In genomic region chr19:6969291-6969664, GRCm38 (mm10) we compare ENCODE assay signal across 8 mouse cellular contexts. TPM values are rescaled to one million over a fixed set of nuclear protein-coding genes. Genes with fewer than 3 reads are reported as not detected.
DNase-seq lines count a peak whose midpoint lies in the region; ATAC-seq and TF ChIP-seq lines count a peak whose summit lies in the region.

No protein-coding gene starts in this region.

- no peak for DNase-seq in heart, adult 18-20 months
- DNase-seq in MEL (ENCODE audit: low read depth, low spot score): peak; percentile 60
- no peak for DNase-seq in right cerebral cortex, adult 18-20 months
- no peak for DNase-seq in retina, postnatal 1 day
- no peak for DNase-seq in kidney, postnatal 25 days

- TF ChIP-seq EP300 in MEL (IDR thresholded peaks at IDR 0.05; ENCODE audit: low read depth in 1 of 2, low read length in 2 of 2): no peak

- H3K4me1 ChIP-seq in heart, embryonic 15.5 days (replicated peaks): peaks cover 38% of the 10 kb centered on the region
- peaks cover 4 to 40% of the 10 kb centered on the region in 2 experiments for H3K4me1 ChIP-seq in MEL (ENCODE audit: control insufficient read depth in 1 of 2, insufficient read depth in 2 of 2, low read length in 2 of 2)
- H3K4me1 ChIP-seq in hindbrain, embryonic 12.5 days: peaks cover 24% of the 10 kb centered on the region
- peaks cover 28% of the 10 kb centered on the region for H3K4me1 ChIP-seq in midbrain, embryonic 12.5 days

- H3K36me3 ChIP-seq in heart, embryonic 15.5 days: peaks cover 8% of the 10 kb centered on the region; the same call in 1 of the 2 replicates
- peaks cover 0 to 18% of the 10 kb centered on the region in 2 experiments; a peak in 2 of 4 replicates for H3K36me3 ChIP-seq in MEL (ENCODE audit: control insufficient read depth in 1 of 2, insufficient read depth in 2 of 2, low read length in 2 of 2)
- no peaks in the 10 kb centered on the region for H3K36me3 ChIP-seq in hindbrain, embryonic 12.5 days
- H3K36me3 ChIP-seq in midbrain, embryonic 12.5 days: 0 out of 2 replicates have a peak, but pooled peaks cover 2% of the 10 kb centered on the region

- no peaks in the 10 kb centered on the region for H3K27me3 ChIP-seq in heart, embryonic 15.5 days
- no peaks in the 10 kb centered on the region for H3K27me3 ChIP-seq in MEL (ENCODE audit: control insufficient read depth in 1 of 2, insufficient read depth in 2 of 2, low read length in 2 of 2)
- H3K27me3 ChIP-seq in hindbrain, embryonic 12.5 days: peaks cover 37% of the 10 kb centered on the region
- peaks cover 57% of the 10 kb centered on the region for H3K27me3 ChIP-seq in midbrain, embryonic 12.5 days

- H3K79me2 ChIP-seq in MEL (ENCODE audit: control insufficient read depth, insufficient read depth, low read length, poor library complexity): no peaks in the 10 kb centered on the region; the same call in 1 of the 2 replicates

- H3K9ac ChIP-seq in heart, embryonic 15.5 days: peak overlapping the region; percentile 75
- H3K9ac ChIP-seq in MEL (ENCODE audit: control insufficient read depth, low read depth, low read length, poor library complexity, severe bottlenecking): peak overlapping the region; percentile 59
- peak overlapping the region; percentile 61 for H3K9ac ChIP-seq in hindbrain, embryonic 12.5 days
- peak overlapping the region; percentile 31; the same call in 1 of the 2 replicates for H3K9ac ChIP-seq in midbrain, embryonic 12.5 days (replicated peaks)

- peak overlapping the region; percentile 52; the same call in 1 of the 2 replicates for H3K27ac ChIP-seq in heart, embryonic 15.5 days
- H3K27ac ChIP-seq in MEL (ENCODE audit: control insufficient read depth, low read depth, low read length): no peak overlapping the region
- H3K27ac ChIP-seq in hindbrain, embryonic 12.5 days: no peak overlapping the region
- no peak overlapping the region for H3K27ac ChIP-seq in midbrain, embryonic 12.5 days (replicated peaks)

- no peak for TF ChIP-seq RAD21 in MEL (IDR thresholded peaks at IDR 0.05; ENCODE audit: low read depth, low read length)

- TF ChIP-seq CTCF in MEL (IDR thresholded peaks at IDR 0.05 in 2 of 3, conservative IDR thresholded peaks at IDR 0.05 in 1 of 3; ENCODE audit: control insufficient read depth in 1 of 3, insufficient read depth in 1 of 3, low read depth in 2 of 3, low read length in 3 of 3, poor library complexity in 1 of 3, severe bottlenecking in 1 of 3): no peak

- ATAC-seq in heart, embryonic 15.5 days (replicated peaks; ENCODE audit: insufficient number of reproducible peaks, insufficient read depth, low FRiP score, low read depth): no peak
- no peak for ATAC-seq in hindbrain, embryonic 12.5 days (ENCODE audit: low FRiP score)
- no peak for ATAC-seq in midbrain, embryonic 12.5 days (ENCODE audit: low FRiP score, low read depth)

- peak overlapping the region; percentile 79 for H3K4me2 ChIP-seq in heart, embryonic 15.5 days
- peak overlapping the region; percentile 56 for H3K4me2 ChIP-seq in hindbrain, embryonic 12.5 days (replicated peaks)
- peak overlapping the region; percentile 53 for H3K4me2 ChIP-seq in midbrain, embryonic 12.5 days (replicated peaks)

- peak overlapping the region; percentile 62 for H3K4me3 ChIP-seq in heart, embryonic 15.5 days
- H3K4me3 ChIP-seq in MEL (ENCODE audit: control insufficient read depth in 1 of 2, insufficient read depth in 1 of 2, low read depth in 2 of 2, low read length in 2 of 2): peak overlapping the region; percentile 49 to 75
- H3K4me3 ChIP-seq in hindbrain, embryonic 12.5 days: peak overlapping the region; percentile 45
- H3K4me3 ChIP-seq in midbrain, embryonic 12.5 days: peak overlapping the region; percentile 44

- H3K9me3 ChIP-seq in heart, embryonic 15.5 days (replicated peaks): no peaks in the 10 kb centered on the region
- H3K9me3 ChIP-seq in MEL (replicated peaks; ENCODE audit: insufficient read depth, low read length): no peaks in the 10 kb centered on the region
- no peaks in the 10 kb centered on the region for H3K9me3 ChIP-seq in hindbrain, embryonic 12.5 days (replicated peaks)
- H3K9me3 ChIP-seq in midbrain, embryonic 12.5 days: no peaks in the 10 kb centered on the region

- under 1% methylated on average over 20 of the region's 20 CpGs for WGBS in heart, embryonic 15.5 days
- WGBS in hindbrain, embryonic 12.5 days: under 1% methylated on average over 20 of the region's 20 CpGs
- under 1% methylated on average over 20 of the region's 20 CpGs for WGBS in midbrain, embryonic 12.5 days

- no peak for TF ChIP-seq POLR2A in MEL (IDR thresholded peaks at IDR 0.05; ENCODE audit: control insufficient read depth in 1 of 2, insufficient read depth in 1 of 2, low read depth in 1 of 2, low read length in 2 of 2, poor library complexity in 1 of 2)

TF ChIP-seq in MEL, 35 proteins besides CTCF, POLR2A, EP300 and RAD21 (continues in another document):
- TF ChIP-seq POLR2AphosphoS2 (IDR thresholded peaks at IDR 0.05; ENCODE audit: low read length): no peak
- TF ChIP-seq JUND (IDR thresholded peaks at IDR 0.05; ENCODE audit: low read depth, low read length): no peak
- no peak for TF ChIP-seq NELFE (IDR thresholded peaks at IDR 0.05; ENCODE audit: low read depth, low read length)
- TF ChIP-seq MYB (IDR thresholded peaks at IDR 0.05; ENCODE audit: low read depth, low read length): no peak
- no peak for TF ChIP-seq KAT2A (conservative IDR thresholded peaks at IDR 0.05; ENCODE audit: low read depth, low read length)
- TF ChIP-seq CHD2 (IDR thresholded peaks at IDR 0.05; ENCODE audit: low read length): no peak
- TF ChIP-seq TBP (IDR thresholded peaks at IDR 0.05; ENCODE audit: low read depth, low read length): no peak
- TF ChIP-seq ZC3H11A (IDR thresholded peaks at IDR 0.05; ENCODE audit: low read depth, low read length): no peak
- TF ChIP-seq MAFK (IDR thresholded peaks at IDR 0.05; ENCODE audit: borderline replicate concordance, low read depth, low read length): no peak
- no peak for TF ChIP-seq TAL1 (IDR thresholded peaks at IDR 0.05; ENCODE audit: low read length)
- no peak for TF ChIP-seq ELF1 (IDR thresholded peaks at IDR 0.05; ENCODE audit: low read depth, low read length)
- TF ChIP-seq MYC (IDR thresholded peaks at IDR 0.05; ENCODE audit: low read depth, low read length): no peak
- no peak for TF ChIP-seq HCFC1 (IDR thresholded peaks at IDR 0.05; ENCODE audit: low read depth, low read length)
- no peak for TF ChIP-seq GABPA (IDR thresholded peaks at IDR 0.05; ENCODE audit: low read depth, low read length)
- TF ChIP-seq RCOR1 (IDR thresholded peaks at IDR 0.05; ENCODE audit: low read depth, low read length): no peak
- TF ChIP-seq USF2 (IDR thresholded peaks at IDR 0.05; ENCODE audit: borderline replicate concordance in 1 of 2, insufficient read depth in 1 of 2, low read depth in 1 of 2, low read length in 2 of 2): no peak
- TF ChIP-seq ZNF384 (IDR thresholded peaks at IDR 0.05; ENCODE audit: low read depth, low read length): no peak

RNA-seq across cellular contexts. Expression of gene Ppp1r14b, which starts 5.5 kb away (rescaled TPM):
- 136 and 138 TPM in 2 replicates for polyA plus RNA-seq in heart, embryonic 15.5 days (2015; fragmentation: Nextera tagmentation; extraction: Ambion mirVana)
- 10 to 100 TPM; 78.3 to 95.2 TPM for total RNA-seq in heart, adult 18-20 months (2021)
- total RNA-seq in MEL (2012; rRNA removed): 448 and 467 TPM in 2 replicates
- 100 to 1,000 TPM in 1 of 2 experiments, not detected in 1; 349 TPM for polyA plus RNA-seq in MEL (2012; ENCODE audit: insufficient read depth in 1 of 2, insufficient read length in 2 of 2, low read depth in 1 of 2, low replicate concordance in 2 of 2, missing spikeins in 1 of 2)
- polyA plus RNA-seq in hindbrain, embryonic 12.5 days (2016; fragmentation: Nextera tagmentation; extraction: Ambion mirVana): 259 and 281 TPM in 2 replicates
- polyA plus RNA-seq in midbrain, embryonic 12.5 days (2016; fragmentation: Nextera tagmentation; extraction: Ambion mirVana): 265 and 314 TPM in 2 replicates

RNA-seq across cellular contexts. Expression of gene Plcb3, which starts 7.0 kb away (rescaled TPM):
- polyA plus RNA-seq in heart, embryonic 15.5 days (2015; fragmentation: Nextera tagmentation; extraction: Ambion mirVana): 16.4 and 25.3 TPM in 2 replicates
- 10 to 100 TPM; 14.7 TPM for total RNA-seq in heart, adult 18-20 months (2021)
- total RNA-seq in MEL (2012; rRNA removed): 12.6 and 13.0 TPM in 2 replicates
- polyA plus RNA-seq in MEL (2012; ENCODE audit: insufficient read depth in 1 of 2, insufficient read length in 2 of 2, low read depth in 1 of 2, low replicate concordance in 2 of 2, missing spikeins in 1 of 2): 10 to 100 TPM in 1 of 2 experiments, not detected in 1; 30.8 TPM
- polyA plus RNA-seq in hindbrain, embryonic 12.5 days (2016; fragmentation: Nextera tagmentation; extraction: Ambion mirVana): 27.9 and 29.3 TPM in 2 replicates
- polyA plus RNA-seq in midbrain, embryonic 12.5 days (2016; fragmentation: Nextera tagmentation; extraction: Ambion mirVana): 21.6 and 22.5 TPM in 2 replicates

RNA-seq across cellular contexts. Expression of gene Fkbp2, which starts 11.0 kb away (rescaled TPM):
- 77.0 and 91.2 TPM in 2 replicates for polyA plus RNA-seq in heart, embryonic 15.5 days (2015; fragmentation: Nextera tagmentation; extraction: Ambion mirVana)
- total RNA-seq in heart, adult 18-20 months (2021): 10 to 100 TPM; 18.9 to 19.1 TPM
- total RNA-seq in MEL (2012; rRNA removed): 51.4 and 53.9 TPM in 2 replicates
- polyA plus RNA-seq in MEL (2012; ENCODE audit: insufficient read depth in 1 of 2, insufficient read length in 2 of 2, low read depth in 1 of 2, low replicate concordance in 2 of 2, missing spikeins in 1 of 2): 100 to 1,000 TPM in 1 of 2 experiments, not detected in 1; 167 TPM
- polyA plus RNA-seq in hindbrain, embryonic 12.5 days (2016; fragmentation: Nextera tagmentation; extraction: Ambion mirVana): 77.8 and 82.5 TPM in 2 replicates
- polyA plus RNA-seq in midbrain, embryonic 12.5 days (2016; fragmentation: Nextera tagmentation; extraction: Ambion mirVana): 80.3 and 83.9 TPM in 2 replicates

RNA-seq across cellular contexts. Expression of gene Vegfb, which starts 18.2 kb away (rescaled TPM):
- polyA plus RNA-seq in heart, embryonic 15.5 days (2015; fragmentation: Nextera tagmentation; extraction: Ambion mirVana): 133 and 149 TPM in 2 replicates
- 100 to 1,000 TPM; 462 to 481 TPM for total RNA-seq in heart, adult 18-20 months (2021)
- 11.2 and 11.5 TPM in 2 replicates for total RNA-seq in MEL (2012; rRNA removed)
- polyA plus RNA-seq in MEL (2012; ENCODE audit: insufficient read depth in 1 of 2, insufficient read length in 2 of 2, low read depth in 1 of 2, low replicate concordance in 2 of 2, missing spikeins in 1 of 2): 10 to 100 TPM in 1 of 2 experiments, not detected in 1; 67.6 TPM
- polyA plus RNA-seq in hindbrain, embryonic 12.5 days (2016; fragmentation: Nextera tagmentation; extraction: Ambion mirVana): 32.2 and 37.0 TPM in 2 replicates
- polyA plus RNA-seq in midbrain, embryonic 12.5 days (2016; fragmentation: Nextera tagmentation; extraction: Ambion mirVana): 34.3 and 35.0 TPM in 2 replicates

RNA-seq across cellular contexts. Expression of gene Dnajc4, which starts 23.1 kb away (rescaled TPM):
- polyA plus RNA-seq in heart, embryonic 15.5 days (2015; fragmentation: Nextera tagmentation; extraction: Ambion mirVana): 37.9 and 39.1 TPM in 2 replicates
- 10 to 100 TPM; 54.6 to 55.1 TPM for total RNA-seq in heart, adult 18-20 months (2021)
- total RNA-seq in MEL (2012; rRNA removed): 3.2 and 4.2 TPM in 2 replicates
- 10 to 100 TPM in 1 of 2 experiments, not detected in 1; 12.9 TPM for polyA plus RNA-seq in MEL (2012; ENCODE audit: insufficient read depth in 1 of 2, insufficient read length in 2 of 2, low read depth in 1 of 2, low replicate concordance in 2 of 2, missing spikeins in 1 of 2)
- polyA plus RNA-seq in hindbrain, embryonic 12.5 days (2016; fragmentation: Nextera tagmentation; extraction: Ambion mirVana): 20.5 and 24.0 TPM in 2 replicates
- polyA plus RNA-seq in midbrain, embryonic 12.5 days (2016; fragmentation: Nextera tagmentation; extraction: Ambion mirVana): 21.2 and 23.2 TPM in 2 replicates
